Mouse (Mus musculus) MN1 (cell line): Measurements from ENCODE around the gene Zfp36.
A peak's percentile ranks its signal among the peaks of the same experiment; 100 is the strongest.

Experiments
- DNase-seq: peaks from one replicate; pipeline ENCODE4 v3.0.0-alpha.2; 2016; ENCODE audit warnings: low spot score

Zfp36 gene

GRCm38 (mm10) chr7:28384162-28384561, 4.1 kb upstream of the Zfp36 start:
- no peak for DNase-seq

- DNase-seq = no peak
Observed at GRCm38 (mm10) chr7:28383606-28384005, 3.6 kb upstream of the Zfp36 start.

GRCm38 (mm10) chr7:28382981-28383396, 2.9 kb upstream of the Zfp36 start:
- DNase-seq = peak; percentile 87

DNA sequence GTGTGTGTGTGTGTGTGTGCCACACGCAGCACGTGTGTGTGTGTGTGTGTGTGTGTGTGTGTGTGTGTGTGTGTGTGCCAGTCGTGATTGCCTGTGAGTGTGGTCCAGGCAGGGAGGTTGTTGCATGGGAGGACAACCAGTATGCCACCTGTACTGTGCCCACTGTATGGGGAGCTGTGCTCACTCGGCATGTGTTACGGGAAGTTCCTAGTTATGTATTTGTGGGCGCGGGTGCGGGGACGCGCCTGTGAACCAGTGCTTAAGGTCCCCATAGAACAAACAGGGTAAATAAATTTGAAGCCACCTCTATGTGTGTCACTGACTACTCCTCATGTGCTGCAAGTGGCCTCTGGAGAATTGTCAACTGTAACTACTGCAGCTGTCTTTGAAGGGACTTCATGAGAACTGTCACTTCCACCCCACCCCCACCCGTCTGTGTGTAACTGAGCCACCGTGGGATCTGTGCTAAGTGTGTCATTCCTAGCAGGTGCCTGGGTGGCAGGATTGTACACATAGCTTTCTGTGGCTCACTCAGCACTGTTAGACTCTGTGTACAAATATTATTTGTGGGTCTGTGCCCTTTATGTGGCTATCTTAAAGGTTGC, 2.4 kb upstream of the Zfp36 start:
- DNase-seq = peak; percentile 34

DNA sequence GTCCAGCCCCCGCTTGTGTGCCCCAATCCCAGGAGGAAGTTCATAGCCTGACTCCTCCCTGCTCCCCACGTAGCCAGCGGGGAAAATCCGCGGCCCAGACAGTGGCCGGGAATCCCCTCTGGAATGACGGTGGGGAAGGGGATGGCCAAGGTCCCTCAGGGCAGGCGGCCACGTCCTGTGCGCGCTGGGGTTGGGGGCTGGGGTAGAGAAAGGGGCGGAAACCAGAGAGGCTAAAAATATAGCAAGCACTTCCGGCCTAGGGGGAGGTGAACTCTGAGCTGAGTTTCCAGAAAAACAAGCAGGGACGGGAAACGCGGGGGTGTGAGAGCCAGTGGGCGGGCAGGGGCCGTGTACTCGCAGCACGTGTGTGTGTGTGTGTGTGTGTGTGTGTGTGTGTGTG, 1.9 kb upstream of the Zfp36 start:
- peak; percentile 77 for DNase-seq

- peak; percentile 90 for DNase-seq
Observed at GRCm38 (mm10) chr7:28381017-28381790, 1.2 kb upstream of the Zfp36 start.

GRCm38 (mm10) chr7:28378769-28379651, 1.0 kb downstream of the Zfp36 start:
- peak; percentile 88 for DNase-seq

DNA sequence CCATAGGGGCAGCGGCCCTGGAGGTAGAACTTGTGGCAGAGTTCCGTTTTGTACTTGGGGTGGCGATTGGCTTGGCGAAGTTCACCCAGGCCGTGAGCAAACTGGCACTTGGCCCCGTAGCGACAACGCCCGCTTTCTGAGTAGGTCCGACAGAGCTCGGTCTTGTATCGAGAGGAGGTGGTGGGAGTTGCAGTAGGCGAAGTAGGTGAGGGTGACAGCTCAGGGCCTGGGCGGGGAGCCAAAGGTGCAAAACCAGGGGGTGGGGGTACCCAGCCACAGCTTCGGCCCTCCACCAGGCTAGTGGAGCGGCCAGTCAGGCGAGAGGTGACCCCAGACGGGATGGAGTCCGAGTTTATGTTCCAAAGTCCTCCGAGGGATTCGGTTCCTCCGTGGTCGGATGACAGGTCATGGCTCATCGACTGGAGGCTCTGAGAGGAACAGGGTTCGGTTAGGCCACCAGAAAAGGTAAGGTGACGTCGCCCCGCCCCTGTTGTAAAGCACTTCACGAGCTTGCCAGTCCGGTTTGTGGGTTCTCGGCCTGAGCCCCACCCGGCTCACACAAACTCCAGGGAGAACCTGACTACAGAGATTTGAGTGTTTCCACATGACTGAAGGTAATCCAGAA, 1.9 kb downstream of the Zfp36 start:
- DNase-seq = no peak

GRCm38 (mm10) chr7:28377190-28378065, 2.6 kb downstream of the Zfp36 start:
- DNase-seq = no peak

DNA sequence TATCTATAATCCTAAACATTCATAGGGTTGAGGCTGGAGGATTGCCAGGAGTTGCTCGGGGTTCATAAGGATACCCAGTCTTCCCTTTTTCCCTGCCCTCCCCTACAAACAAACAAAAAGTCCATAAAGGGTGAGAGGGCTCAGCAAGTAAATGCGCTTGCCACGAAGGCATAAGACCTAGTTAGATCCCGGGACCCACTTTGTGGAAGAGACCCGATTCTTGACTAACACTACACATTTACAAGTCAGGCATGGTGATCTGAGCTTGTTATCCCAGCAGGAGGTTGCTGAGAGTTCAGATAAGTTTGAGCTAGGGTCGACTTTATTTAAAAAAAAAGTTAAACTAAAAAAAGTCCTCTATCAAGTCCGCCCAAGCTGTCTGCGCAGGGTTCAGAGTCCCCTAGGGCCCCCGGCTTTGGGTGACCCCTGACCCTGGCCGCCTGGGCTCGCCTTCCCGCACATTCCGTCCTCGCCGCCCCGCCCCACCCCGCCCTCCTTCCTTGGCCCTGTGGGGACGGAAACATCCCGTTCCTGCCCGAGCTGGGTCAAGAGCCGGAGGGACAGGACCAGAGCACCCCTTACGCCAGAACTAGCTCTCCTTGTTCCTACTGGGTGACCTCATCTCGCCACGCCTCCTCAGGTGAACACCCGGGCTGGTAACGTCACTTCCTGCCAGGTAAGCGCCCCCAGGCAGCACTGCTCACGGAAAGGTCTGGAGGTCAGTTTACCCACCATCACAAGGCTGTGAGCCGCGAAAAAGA, 3.9 kb downstream of the Zfp36 start:
- no peak for DNase-seq

GRCm38 (mm10) chr7:28375176-28375921, 4.7 kb downstream of the Zfp36 start:
- peak; percentile 85 for DNase-seq

- no peak for DNase-seq
Observed at GRCm38 (mm10) chr7:28374647-28375046, 5.4 kb downstream of the Zfp36 start.

DNA sequence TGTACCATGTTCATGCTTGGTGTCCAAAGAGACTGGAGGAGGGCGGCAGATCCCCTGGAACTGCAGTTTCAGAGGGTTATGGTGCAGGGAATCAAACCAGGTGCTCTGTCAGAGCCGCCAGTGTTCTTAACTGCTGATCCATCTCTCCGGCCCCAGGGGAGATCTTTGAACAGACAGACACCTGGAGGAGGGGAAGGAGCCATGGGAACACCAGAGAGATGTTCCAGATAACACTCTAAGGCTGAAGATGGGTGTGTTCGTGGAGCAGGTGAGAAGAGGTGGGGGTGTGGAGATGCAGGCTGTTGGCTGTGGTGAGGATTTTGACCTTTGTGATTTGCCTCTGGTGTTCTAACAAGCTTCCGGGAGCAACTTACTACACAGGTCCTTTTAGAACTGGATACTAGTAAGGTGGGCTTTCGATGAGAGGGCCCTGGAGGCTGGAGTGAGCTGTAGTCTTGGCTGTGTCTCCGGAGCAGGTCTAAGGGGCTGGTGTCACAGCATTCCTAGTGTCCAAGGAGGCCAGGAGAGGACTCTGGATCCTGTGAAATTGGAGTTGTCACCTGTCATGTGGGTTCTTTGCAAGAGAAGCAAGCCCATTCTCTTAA, 6.1 kb downstream of the Zfp36 start:
- DNase-seq = no peak

DNA sequence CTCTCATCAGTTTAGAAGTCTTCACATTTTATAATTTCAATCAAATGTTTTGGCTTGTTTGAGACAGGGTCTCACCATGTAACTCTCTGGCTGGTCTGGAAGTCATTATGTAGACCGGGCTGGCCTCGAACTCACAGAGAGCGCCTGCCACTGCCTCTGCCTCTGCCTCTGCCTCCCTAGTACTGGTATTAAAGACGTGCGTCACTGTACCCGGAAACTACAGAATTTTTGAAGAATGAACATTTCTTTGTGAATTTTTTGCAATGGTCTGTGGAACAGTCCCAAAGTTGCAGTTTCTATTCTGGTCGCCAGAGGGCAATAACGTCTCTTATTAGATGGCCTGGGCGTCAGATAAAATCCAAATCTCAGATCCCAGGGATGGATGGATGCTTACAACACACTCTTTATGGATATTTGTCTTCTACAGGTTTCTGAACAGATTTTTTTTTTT, 6.9 kb downstream of the Zfp36 start:
- DNase-seq = peak; percentile 91

DNA sequence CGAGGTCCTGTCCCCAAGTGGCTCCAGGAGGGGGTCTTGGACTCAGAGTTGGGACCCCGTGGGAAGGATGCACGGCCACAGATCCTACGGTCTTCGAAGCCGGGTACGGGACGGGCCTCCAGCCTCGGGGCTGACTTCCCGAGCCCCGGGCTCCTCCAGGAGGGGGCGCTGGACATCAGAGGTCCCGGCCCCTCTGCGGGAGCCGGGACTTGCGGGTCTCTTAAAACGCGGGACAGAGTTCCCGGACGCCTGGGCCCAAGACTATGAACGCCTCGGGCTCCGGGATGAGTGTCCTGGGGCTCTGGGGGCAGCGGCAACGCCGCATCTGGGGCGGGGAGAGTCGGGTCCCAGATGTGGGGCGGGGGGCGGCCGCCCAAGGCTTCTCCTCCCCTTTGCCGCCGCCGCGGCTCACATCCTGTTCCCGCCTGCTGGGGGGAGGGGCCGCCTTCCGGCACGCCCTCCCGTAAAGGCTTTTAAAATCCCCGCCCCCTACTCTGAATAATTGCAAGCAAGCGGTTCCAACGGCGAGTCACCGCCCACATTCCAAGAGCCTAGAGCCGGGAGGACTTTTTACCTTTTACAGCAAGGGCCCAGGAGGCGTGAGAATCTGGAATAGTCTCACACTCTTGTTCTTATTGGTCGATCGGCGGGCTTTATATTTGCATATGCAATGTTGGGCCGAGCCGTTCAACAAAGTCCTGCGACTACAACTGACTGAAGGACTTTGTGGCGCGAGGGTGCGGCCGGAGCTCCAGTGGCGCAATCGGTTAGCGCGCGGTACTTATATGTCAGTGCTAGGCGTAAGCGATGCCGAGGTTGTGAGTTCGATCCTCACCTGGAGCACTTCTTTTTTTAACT, 7.6 kb downstream of the Zfp36 start, which contains the start of gene Plekhg2:
Gene Plekhg2 (minus strand): TSS at position 349 of the 858 bp plus-strand sequence.
- peak; percentile 98 for DNase-seq

- peak; percentile 58 for DNase-seq
Observed at GRCm38 (mm10) chr7:28371514-28371989, 8.5 kb downstream of the Zfp36 start.

GRCm38 (mm10) chr7:28370977-28371513, 9.0 kb downstream of the Zfp36 start:
- DNase-seq = no peak

- DNase-seq = no peak
Observed at GRCm38 (mm10) chr7:28370051-28370450, 10.0 kb downstream of the Zfp36 start.
